Mouse (Mus musculus) liver, adult 2 months (tissue): ENCODE measurements around the gene Ednra.

Experiments
- CTCF ChIP-seq: fragments of 200-500 bp; IDR thresholded peaks from 2 replicates; pipeline ENCODE4 v1.5.1; 2011; ENCODE audit warnings: low read depth, low read length, control low read depth
- POLR2A ChIP-seq: fragments of 200-500 bp; IDR thresholded peaks from 2 replicates; pipeline ENCODE4 v1.6.1; 2011; ENCODE audit warnings: low read length, control low read depth; ENCODE audit not compliant: insufficient read depth; ENCODE audit errors: extremely low read depth

GRCm38 (mm10) chr8:77623677-77624209 lies 100.5 kb downstream of the Ednra start:
- no peak for TF ChIP-seq CTCF
- TF ChIP-seq POLR2A = no peak
